Mouse (Mus musculus) thymus, adult 2 months (tissue): ENCODE data around the gene Fam53b.

Experiments used
- CTCF ChIP-seq: fragments of 200-500 bp; IDR thresholded peaks from 2 replicates; pipeline ENCODE4 v1.5.1; 2012; ENCODE audit warnings: mild to moderate bottlenecking, control low read depth, low read length, moderate library complexity, borderline replicate concordance; ENCODE audit not compliant: control insufficient read depth, poor library complexity, insufficient read depth; ENCODE audit errors: extremely low read depth
- POLR2A ChIP-seq: fragments of 200-500 bp; IDR thresholded peaks from 2 replicates; pipeline ENCODE4 v1.6.1; 2012; ENCODE audit warnings: mild to moderate bottlenecking, low read length, control low read depth, moderate library complexity; ENCODE audit not compliant: control insufficient read depth, poor library complexity, insufficient read depth; ENCODE audit errors: extremely low read depth

DNA sequence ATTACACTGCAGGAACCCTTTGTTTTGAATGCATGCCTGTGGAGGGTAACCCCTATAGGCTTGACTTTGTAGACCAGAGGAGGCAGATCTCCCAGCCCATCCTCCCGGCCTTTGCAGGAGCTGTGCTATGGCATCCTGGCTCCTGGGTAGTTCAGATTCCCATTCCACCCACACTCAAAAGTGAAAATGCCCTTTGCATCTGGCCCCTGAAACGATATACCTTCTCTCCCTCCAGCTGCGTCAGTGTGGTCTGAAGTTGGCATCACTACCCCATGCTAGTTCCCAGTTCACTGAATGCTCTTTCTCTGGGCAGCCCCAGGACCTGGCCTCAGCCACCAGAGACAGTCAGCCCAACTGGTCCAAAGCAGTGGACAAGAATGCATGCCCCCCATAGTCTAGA lies 111.7 kb downstream of the Fam53b start:
- no peak for TF ChIP-seq CTCF
- no peak for TF ChIP-seq POLR2A
